Mouse (Mus musculus) mouse trophoblast stem cell (cell line): ENCODE data around the gene Ncam2.

Source experiments
- in situ Hi-C, 2 experiments: fragments of 300-500 bp; cut with MseI, MboI; formaldehyde crosslinking; loops; 2 replicates in 1 of 2; 3 replicates in 1 of 2; pipeline ENCODE4 v1.15.1; 2025

Ncam2 gene

DNA sequence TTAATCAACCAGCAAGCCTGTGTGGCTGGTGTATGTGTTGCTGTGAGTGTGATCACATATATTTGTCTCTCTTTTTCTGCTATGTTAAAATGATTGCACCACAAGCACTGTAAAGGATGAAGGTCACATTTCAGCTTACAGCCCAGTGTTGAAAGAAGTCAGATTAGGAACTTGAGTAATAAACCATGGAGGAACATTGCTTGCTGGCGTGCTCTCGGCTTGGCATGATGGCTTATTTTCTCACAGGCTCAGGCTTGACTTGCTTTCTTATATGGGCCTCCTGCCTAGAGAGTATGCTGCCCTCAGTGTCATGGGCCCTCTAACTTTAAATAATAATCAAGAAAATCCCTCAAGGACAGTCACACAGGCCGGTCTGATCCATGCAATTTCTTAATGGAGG lies 449.8 kb downstream of the Ncam2 start:
- in situ Hi-C loops = no loop called here

DNA sequence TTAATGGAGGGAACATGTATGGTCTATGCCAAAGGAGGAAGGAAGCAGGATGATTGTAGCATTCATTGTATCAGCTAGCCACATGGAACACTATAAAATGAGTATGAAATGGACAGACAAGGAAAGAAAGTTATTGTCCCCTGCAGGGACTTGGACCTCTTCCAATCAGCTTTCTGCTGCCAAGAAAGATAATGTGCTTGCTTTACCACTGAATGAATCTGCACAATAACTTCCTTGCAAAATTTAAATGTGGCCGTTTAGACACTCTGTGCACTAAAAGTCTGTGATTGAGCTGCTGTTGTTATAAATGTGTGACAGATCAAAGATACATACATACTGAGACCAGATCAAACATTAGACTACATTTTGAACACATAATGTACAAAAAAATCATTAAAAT lies 451.1 kb downstream of the Ncam2 start:
- in situ Hi-C loops = no loop called here

DNA sequence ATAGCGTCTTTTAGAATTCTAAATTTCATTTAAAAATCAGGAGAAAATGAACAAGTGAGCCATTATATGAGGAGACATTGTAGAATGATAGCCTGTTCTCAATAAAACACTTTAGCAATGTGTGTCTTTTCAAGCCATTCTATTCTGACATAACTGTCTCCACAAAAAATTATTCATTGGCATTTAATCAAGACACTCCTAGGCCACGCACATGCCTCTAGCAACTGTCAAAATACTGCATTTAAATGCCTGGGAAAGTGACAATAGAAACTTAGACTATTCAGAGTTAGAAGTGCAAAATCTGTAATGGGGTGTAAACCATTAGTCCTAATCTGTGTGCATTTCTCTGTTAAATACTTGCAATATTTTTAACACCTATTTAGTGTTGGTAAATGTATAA lies 456.1 kb downstream of the Ncam2 start:
- in situ Hi-C loops = no loop called here

DNA sequence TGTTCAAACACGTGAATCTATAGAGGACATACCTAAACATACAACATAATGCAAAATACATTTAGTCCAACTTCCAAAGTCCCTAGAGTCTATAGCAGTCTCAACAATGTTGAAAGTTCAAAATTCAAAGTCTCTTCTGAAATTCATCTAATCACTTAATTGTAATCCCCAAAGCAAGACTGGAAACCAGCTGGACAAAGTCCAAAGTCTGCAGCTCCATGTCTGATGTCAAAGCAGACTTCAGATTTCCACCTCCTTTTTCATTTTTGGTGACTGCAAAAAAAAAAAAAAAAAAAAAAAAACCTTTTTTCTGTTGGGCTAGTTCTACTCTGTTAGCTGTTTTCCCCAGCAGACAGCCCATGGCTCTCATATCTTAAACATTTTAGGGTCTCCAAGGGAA lies 473.4 kb downstream of the Ncam2 start:
- in situ Hi-C loops = no loop called here

DNA sequence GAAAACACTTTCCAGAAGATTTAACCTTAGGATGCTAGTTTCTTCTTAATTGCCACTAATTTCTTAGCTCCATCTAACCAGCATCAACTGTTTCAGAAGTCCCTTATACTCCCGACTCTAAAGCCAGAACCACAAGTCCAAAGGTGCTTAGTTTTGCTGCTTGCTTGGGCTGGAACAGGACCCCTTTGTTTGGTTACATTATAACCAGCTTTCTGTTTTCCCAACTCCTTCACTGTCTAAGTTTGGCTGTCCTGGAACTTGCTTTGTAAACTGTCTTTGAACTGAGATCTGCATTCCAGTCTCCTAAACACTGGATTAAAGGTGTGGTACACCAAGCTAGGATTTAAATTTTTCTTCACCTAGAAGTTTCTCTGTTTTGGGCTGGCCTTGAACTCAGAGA lies 475.0 kb downstream of the Ncam2 start:
- in situ Hi-C loops = no loop called here
